Mouse (Mus musculus): ENCODE data around the gene Hist1h2bf.
A peak's percentile ranks its signal among the peaks of the same experiment; 100 is the strongest.
"Not testable (repeated sequence)": the region's sequence is repeated elsewhere in the genome, so short reads cannot be mapped to it uniquely, and the experiment has no call there.

The Hist1h2bf gene

GRCm38 (mm10) chr13:23573898-23574524 is at the start of gene Hist1h2bf, which contains the start of gene Hist1h2ad:
Gene Hist1h2bf, minus strand, starts transcription at chr13:23574196.
Gene Hist1h2ad, plus strand, starts transcription at chr13:23574381.
- DNase-seq (ENCODE audit: inconsistent ontology term) = peak; percentile 98

- no peak for DNase-seq (ENCODE audit: inconsistent ontology term)
Measured at GRCm38 (mm10) chr13:23622861-23623450, 49.0 kb upstream of the Hist1h2bf start.

GRCm38 (mm10) chr13:23622175-23622671 is 48.2 kb upstream of the Hist1h2bf start, which contains the start of gene Hist1h1e:
Gene Hist1h1e, minus strand, starts transcription at chr13:23622558.
- peak; percentile 93 for DNase-seq (ENCODE audit: inconsistent ontology term)

- peak; percentile 90 for DNase-seq (ENCODE audit: inconsistent ontology term)
Measured at GRCm38 (mm10) chr13:23621532-23622174, 47.7 kb upstream of the Hist1h2bf start.

GRCm38 (mm10) chr13:23620733-23621531 is 46.9 kb upstream of the Hist1h2bf start, which contains the start of gene Hist1h2be:
Gene Hist1h2be, minus strand, starts transcription at chr13:23621124.
- peak; percentile 87 for DNase-seq (ENCODE audit: inconsistent ontology term)

GRCm38 (mm10) chr13:23620056-23620732 is 46.2 kb upstream of the Hist1h2bf start:
- no peak for DNase-seq (ENCODE audit: inconsistent ontology term)

GRCm38 (mm10) chr13:23611638-23612037 is 37.6 kb upstream of the Hist1h2bf start:
- DNase-seq (ENCODE audit: inconsistent ontology term) = no peak

- no peak for DNase-seq (ENCODE audit: inconsistent ontology term)
Measured at GRCm38 (mm10) chr13:23610393-23610792, 36.4 kb upstream of the Hist1h2bf start.

GRCm38 (mm10) chr13:23609844-23610243 is 35.8 kb upstream of the Hist1h2bf start:
- no peak for DNase-seq (ENCODE audit: inconsistent ontology term)

GRCm38 (mm10) chr13:23609209-23609608 is 35.2 kb upstream of the Hist1h2bf start:
- DNase-seq (ENCODE audit: inconsistent ontology term) = no peak

GRCm38 (mm10) chr13:23605052-23605451 is 31.1 kb upstream of the Hist1h2bf start:
- DNase-seq (ENCODE audit: inconsistent ontology term) = no peak

- DNase-seq (ENCODE audit: inconsistent ontology term) = no peak
Measured at GRCm38 (mm10) chr13:23604452-23604851, 30.5 kb upstream of the Hist1h2bf start.

- DNase-seq (ENCODE audit: inconsistent ontology term) = no peak
Measured at GRCm38 (mm10) chr13:23603182-23603699, 29.2 kb upstream of the Hist1h2bf start.

GRCm38 (mm10) chr13:23597957-23598356 is 24.0 kb upstream of the Hist1h2bf start:
- DNase-seq (ENCODE audit: inconsistent ontology term) = peak; percentile 46

GRCm38 (mm10) chr13:23595622-23596372 is 21.8 kb upstream of the Hist1h2bf start:
- no peak for DNase-seq (ENCODE audit: inconsistent ontology term)

- DNase-seq (ENCODE audit: inconsistent ontology term) = no peak
Measured at GRCm38 (mm10) chr13:23595185-23595584, 21.2 kb upstream of the Hist1h2bf start.

GRCm38 (mm10) chr13:23593051-23593770 is 19.2 kb upstream of the Hist1h2bf start:
- no peak for DNase-seq (ENCODE audit: inconsistent ontology term)

GRCm38 (mm10) chr13:23592614-23593013 is 18.6 kb upstream of the Hist1h2bf start:
- no peak for DNase-seq (ENCODE audit: inconsistent ontology term)

- not testable (repeated sequence) for DNase-seq (ENCODE audit: inconsistent ontology term)
Measured at GRCm38 (mm10) chr13:23591886-23592285, 17.9 kb upstream of the Hist1h2bf start.

Data from Muller cell, postnatal 12 days (primary cell).